Mouse (Mus musculus): ENCODE results near the gene Peli2. TPM values are rescaled to one million over a fixed set of nuclear protein-coding genes. Genes with fewer than 3 reads are reported as not detected.
A peak's percentile ranks its signal among the peaks of the same experiment; 100 is the strongest.

Gene Peli2
- total RNA-seq, 2 experiments from 2014 or later: 18.9 to 26.2 TPM

GRCm38 (mm10) chr14:48143141-48143540, 22.5 kb downstream of the Peli2 start:
- intact Hi-C loops (cut with DNase I): no loop called here
- DNase-seq (ENCODE audit: low spot score in 2 of 2): no peak

GRCm38 (mm10) chr14:48144330-48144729, 23.7 kb downstream of the Peli2 start:
- no peak for DNase-seq (ENCODE audit: low spot score in 2 of 2)
- intact Hi-C loops (cut with DNase I): no loop called here

DNA sequence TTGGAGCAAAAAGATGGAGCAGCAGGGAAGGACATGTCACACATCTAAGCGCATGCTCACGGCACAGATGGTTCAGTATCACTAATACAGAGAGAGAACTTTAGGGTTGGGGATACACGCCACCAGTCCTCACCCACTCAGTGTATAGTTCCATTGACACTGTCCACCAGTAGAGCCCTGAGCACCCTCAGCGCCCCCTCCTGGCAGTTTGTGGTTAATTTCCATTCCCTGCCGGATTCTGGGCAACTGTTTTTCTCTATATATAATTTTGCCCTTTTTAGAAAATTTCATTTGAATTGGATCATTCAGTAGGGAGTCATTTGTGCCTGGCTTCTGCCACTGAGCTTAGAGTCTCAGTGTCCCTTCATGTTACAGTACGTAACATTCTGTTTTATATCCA, 27.1 kb downstream of the Peli2 start:
- no peak for DNase-seq (ENCODE audit: low spot score in 2 of 2)
- intact Hi-C loops (cut with DNase I): no loop called here

- intact Hi-C loops (cut with DNase I): no loop called here
- no peak for DNase-seq (ENCODE audit: low spot score in 2 of 2)
Observed at GRCm38 (mm10) chr14:48148615-48149014, 28.0 kb downstream of the Peli2 start.

DNA sequence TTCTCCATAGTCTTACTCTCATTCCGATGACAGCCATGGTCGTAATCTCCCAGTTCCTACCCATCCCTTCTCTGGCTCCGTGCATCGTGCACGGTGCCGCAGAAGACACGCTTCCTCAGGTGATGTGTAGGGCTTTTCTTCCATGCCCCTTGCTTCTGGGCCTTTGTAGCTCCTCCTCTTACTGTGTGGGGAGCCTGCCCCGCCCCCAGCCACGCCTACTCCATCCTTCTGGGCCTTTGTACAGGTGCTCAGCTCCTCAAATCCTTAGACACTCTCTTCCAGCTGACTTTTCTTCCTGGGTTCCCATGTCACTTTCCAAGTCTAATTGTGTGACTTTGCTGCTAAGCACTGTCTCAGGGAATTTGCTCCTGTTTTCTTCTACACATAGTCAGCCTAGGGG, 28.7 kb downstream of the Peli2 start:
- intact Hi-C loops (cut with DNase I): no loop called here
- no peak for DNase-seq (ENCODE audit: low spot score in 2 of 2)

DNA sequence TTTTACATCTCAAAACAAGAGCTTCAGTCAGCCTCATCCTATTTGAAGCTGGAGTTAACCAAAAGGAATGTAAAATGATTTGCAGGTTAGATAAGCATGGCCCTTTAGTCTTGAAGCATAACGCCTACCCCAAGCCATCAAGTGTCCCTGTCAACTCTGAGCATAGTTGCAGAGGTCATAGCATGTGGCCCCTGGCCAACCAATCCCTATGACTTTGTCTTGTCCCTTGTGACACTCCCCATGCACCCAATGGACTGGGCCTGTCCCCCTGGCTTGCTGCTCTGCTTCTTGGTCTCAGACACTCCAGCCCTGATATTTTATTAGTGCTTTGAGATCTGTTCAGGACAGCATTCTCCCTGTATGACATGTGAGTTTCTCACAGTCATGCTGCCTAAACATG, 30.3 kb downstream of the Peli2 start:
- intact Hi-C loops (cut with DNase I): no loop called here
- no peak for DNase-seq (ENCODE audit: low spot score in 2 of 2)

DNA sequence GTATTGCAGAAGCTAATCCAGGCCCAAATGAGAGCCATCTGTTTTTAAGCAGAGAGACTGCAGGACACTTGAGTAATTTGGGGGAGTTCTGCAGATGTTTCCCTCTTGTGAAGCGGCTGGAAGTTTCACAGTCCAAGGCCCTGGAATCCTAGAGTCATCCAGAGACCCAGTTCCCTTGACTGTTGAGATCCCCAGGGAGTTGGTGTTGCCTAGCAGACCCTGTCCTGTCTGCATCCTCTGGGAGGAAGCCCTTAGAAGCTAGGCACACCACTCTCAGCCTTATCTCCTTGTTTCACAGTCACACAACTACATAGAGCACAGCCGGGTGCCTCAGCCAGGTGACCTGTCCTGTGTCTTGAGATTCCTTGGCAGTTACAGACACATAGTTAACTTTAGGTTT, 30.9 kb downstream of the Peli2 start:
- no peak for DNase-seq (ENCODE audit: low spot score in 2 of 2)

DNA sequence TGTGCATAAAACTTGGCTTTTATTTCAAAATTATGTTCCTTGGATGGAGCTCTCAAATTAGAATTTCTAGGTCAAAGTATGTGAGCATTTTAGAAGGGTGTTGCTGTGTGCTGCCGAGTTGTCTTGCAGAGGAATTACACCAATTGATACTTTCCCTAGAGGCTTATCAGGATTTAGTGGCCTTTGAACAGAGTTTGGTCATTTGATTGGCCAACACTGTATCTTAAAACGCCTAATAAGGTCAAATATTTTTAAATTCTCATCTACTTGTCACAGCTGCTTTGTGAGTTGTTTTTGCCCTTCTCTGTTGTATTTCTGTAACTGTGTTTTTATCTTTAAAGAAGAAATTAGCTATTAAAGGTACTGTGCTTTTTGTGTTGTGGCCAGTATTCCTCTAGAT, 32.4 kb downstream of the Peli2 start:
- DNase-seq (ENCODE audit: low spot score in 2 of 2): no peak
- intact Hi-C loops (cut with DNase I): no loop called here

More for the DNA sequence above, 30.9 kb downstream of the Peli2 start:
- intact Hi-C loops (cut with DNase I): no loop called here

- intact Hi-C loops (cut with DNase I): no loop called here
- no peak for DNase-seq (ENCODE audit: low spot score in 2 of 2)
Observed at GRCm38 (mm10) chr14:48153865-48154511, 33.4 kb downstream of the Peli2 start.

DNA sequence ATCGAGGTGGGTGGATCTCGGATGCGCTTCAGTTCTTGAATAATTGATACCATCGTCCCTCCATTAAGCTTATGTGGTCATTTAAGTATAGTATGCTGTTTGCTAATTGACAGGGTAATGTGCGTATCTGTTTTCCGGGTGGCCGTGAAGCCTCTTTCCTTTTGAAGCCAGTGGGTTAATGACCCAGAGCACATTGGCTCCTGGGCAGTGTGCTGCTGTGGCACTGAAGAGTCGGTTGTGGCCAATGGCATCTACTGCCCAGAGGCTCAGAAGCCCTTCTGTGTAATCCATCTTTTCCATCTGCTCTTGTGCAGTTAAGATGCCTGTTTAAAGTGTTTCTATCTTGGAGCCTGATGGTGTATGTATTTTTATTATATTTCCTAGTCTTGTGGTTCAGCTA, 34.0 kb downstream of the Peli2 start:
- intact Hi-C loops (cut with DNase I): no loop called here
- DNase-seq (ENCODE audit: low spot score in 2 of 2): no peak

DNA sequence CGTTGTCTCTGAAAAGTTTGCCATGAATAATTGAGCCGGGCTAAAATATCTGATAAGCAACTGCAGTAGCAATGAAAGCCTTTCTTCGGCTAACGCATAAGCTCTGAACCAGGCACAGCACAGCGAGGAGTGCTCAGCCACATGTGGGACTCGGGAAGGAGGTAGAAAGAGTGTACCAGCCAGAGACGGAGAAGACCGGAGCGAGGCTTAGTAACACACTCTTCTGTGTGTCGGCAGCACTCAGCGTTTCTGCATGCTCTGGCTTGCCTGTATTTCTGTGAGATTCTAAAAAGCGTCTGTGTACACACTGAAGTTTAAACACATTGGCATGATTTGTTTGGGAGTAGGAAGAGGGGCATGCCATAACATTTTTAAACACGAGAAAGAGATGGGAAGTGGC, 34.5 kb downstream of the Peli2 start:
- intact Hi-C loops (cut with DNase I): no loop called here
- DNase-seq (ENCODE audit: low spot score in 2 of 2): no peak

DNA sequence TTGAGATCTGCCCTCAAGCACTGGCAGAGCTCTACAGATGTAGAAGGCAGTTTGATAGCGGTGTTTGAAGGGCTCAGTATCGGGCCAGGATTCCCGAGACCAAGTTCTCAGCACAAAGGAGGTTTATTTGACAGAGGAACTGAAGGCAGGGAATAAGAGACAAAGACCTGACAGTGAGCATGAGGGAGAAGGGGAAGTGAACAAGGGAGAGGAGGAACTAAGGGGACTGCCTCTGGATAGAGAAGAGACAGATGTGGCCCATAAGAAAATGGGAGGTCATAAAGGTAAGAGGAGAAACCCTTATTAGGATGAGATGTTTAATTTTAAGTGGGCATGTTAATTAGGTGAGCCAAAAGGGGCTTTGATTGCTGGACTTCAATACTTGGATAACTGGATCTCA, 36.5 kb downstream of the Peli2 start:
- DNase-seq (ENCODE audit: low spot score in 2 of 2): no peak
- intact Hi-C loops (cut with DNase I): no loop called here

- intact Hi-C loops (cut with DNase I): no loop called here
- no peak for DNase-seq (ENCODE audit: low spot score in 2 of 2)
Observed at GRCm38 (mm10) chr14:48157835-48158234, 37.2 kb downstream of the Peli2 start.

DNA sequence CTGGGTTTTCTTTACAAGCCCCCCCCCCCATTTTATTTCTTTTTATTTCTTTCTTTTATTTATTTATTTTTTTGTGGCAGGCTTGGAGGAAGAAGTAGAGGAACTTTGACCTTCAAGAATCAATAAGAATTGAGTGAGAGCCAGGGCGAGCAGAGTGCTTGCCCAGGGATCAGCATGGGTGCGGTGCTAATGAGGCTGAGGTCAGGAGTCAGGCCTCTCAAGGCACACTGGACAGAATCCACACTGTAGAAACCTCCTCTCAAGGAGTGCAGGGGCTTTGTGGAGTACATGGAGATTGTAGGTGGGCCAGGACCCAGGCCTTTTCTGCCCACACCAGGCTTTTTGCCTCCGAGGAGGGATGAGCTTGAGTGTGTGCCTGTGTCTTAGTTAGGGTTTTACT, 38.8 kb downstream of the Peli2 start:
- DNase-seq (ENCODE audit: low spot score in 2 of 2): no peak
- intact Hi-C loops (cut with DNase I): no loop called here

DNA sequence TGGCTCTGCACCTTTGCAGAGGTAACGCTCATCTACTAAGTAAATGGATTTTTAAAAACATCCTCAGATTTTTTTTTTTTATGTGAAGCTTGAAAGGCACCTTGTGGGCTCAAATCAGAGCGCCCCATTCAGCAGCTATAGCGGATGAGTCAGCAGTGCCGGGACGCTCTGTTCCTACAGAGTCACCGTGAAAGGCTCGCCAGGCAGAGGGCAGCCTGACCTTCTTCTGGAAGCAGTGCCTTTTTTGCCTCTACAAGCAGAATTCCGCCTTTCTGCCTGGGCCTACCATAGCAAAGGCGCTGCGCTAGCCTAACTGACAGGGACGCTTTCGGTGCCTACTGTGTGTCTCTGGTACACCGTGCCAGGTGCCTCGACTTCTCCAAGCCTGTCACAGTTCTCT, 41.8 kb downstream of the Peli2 start:
- no peak for DNase-seq (ENCODE audit: low spot score in 2 of 2)
- intact Hi-C loops (cut with DNase I): no loop called here

GRCm38 (mm10) chr14:48164917-48165316, 44.3 kb downstream of the Peli2 start:
- DNase-seq (ENCODE audit: low spot score in 2 of 2): no peak
- intact Hi-C loops (cut with DNase I): no loop called here

DNA sequence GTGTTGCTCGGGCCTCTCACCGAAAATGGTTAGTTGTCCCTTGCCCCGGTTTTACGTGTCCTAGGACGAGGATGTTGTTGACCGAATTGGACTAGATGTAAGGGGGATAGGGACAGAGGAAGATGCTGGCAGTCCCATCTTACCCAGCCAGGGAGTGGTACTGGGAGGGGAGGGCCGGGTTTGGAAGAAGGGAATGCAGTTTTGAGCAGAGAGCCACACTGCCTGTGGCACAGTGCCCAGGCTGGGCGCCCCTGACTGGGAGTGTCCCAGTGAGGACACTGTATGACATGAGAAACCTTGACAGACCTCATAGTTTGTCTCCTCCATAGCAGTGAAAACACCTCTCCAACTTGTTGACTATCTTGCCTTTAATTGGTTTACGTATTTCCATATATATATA, 45.8 kb downstream of the Peli2 start:
- intact Hi-C loops (cut with DNase I): no loop called here
- DNase-seq (ENCODE audit: low spot score in 2 of 2): no peak

- DNase-seq (ENCODE audit: low spot score in 2 of 2): no peak
- intact Hi-C loops (cut with DNase I): no loop called here
Observed at GRCm38 (mm10) chr14:48167020-48167419, 46.4 kb downstream of the Peli2 start.

- intact Hi-C loops (cut with DNase I): no loop called here
- DNase-seq (ENCODE audit: low spot score in 2 of 2): no peak
Observed at GRCm38 (mm10) chr14:48168116-48168515, 47.5 kb downstream of the Peli2 start.

GRCm38 (mm10) chr14:48169970-48170369, 49.3 kb downstream of the Peli2 start:
- intact Hi-C loops (cut with DNase I): no loop called here
- peak; percentile 22 to 33 for DNase-seq (ENCODE audit: low spot score in 2 of 2)

DNA sequence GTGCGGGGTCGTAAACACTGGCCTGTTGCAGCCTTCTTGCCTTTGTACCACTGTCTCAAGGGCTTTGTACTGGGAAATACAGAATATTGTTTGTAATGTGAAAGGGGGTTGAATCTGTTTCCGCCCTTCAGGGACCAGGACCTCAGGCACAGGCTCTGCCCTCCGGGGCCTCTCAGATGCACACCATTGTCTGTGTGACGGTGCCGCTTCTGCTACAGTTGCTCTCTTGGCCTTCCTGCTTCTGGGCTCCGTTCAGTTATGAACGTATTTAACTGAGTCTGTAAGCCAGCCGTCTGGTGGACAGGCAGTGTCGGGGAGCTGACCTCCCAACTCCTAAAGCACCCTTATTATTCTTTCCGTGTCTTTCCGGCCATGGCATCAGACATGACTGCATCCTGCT, 50.6 kb downstream of the Peli2 start:
- DNase-seq (ENCODE audit: low spot score in 2 of 2): no peak
- intact Hi-C loops (cut with DNase I): no loop called here

- intact Hi-C loops (cut with DNase I): no loop called here
- peak; percentile 22 to 39 for DNase-seq (ENCODE audit: low spot score in 2 of 2)
Observed at GRCm38 (mm10) chr14:48172026-48172425, 51.4 kb downstream of the Peli2 start.

Data from left cerebral cortex, postnatal 14 days (tissue).